Mouse (Mus musculus): ENCODE data around the gene Sprr2a1. TPM values are rescaled to one million over a fixed set of nuclear protein-coding genes. Genes with fewer than 3 reads are reported as not detected.
"Not testable (repeated sequence)": the region's sequence is repeated elsewhere in the genome, so short reads cannot be mapped to it uniquely, and the experiment has no call there.

Sprr2a1 gene
- not detected in 2 replicates for polyA plus RNA-seq (2016; fragmentation: Nextera tagmentation; extraction: Ambion mirVana)

DNA sequence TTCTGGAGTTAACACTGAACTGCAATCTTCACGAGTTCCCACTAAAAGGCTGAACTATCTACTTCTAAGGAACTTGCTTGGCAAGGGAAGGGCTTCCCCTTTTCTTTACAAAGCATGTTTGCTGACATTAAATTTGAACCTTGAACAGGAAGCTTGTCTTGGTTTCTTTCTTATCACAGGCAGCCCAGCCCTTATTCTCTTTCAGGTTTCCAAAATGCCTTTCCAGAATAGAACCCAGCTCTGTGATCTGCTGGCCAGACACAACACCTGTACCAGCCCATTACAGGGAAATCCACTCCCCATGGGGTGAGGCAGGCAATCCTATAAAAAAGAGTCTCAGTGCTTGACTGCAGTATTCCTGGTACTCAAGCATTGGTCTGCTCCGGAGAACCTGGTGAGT lies at the start of gene Sprr2a1, which contains the start of gene Sprr2a2:
Sprr2a1 (plus strand) TSS at position 231 of the 400 bp plus-strand sequence.
Sprr2a2 (plus strand) TSS at position 352 of the 400 bp plus-strand sequence.
- not testable (repeated sequence) for H3K4me1 ChIP-seq (replicated peaks); H3K36me3 ChIP-seq; H3K27ac ChIP-seq (ENCODE audit: poor library complexity, severe bottlenecking); H3K9me3 ChIP-seq (replicated peaks); ATAC-seq (ENCODE audit: insufficient number of reproducible peaks, low FRiP score); H3K4me3 ChIP-seq; H3K4me2 ChIP-seq; H3K27me3 ChIP-seq (replicated peaks); H3K9ac ChIP-seq
- WGBS = no CpG with 5 or more reads among the region's 2 CpGs

DNA sequence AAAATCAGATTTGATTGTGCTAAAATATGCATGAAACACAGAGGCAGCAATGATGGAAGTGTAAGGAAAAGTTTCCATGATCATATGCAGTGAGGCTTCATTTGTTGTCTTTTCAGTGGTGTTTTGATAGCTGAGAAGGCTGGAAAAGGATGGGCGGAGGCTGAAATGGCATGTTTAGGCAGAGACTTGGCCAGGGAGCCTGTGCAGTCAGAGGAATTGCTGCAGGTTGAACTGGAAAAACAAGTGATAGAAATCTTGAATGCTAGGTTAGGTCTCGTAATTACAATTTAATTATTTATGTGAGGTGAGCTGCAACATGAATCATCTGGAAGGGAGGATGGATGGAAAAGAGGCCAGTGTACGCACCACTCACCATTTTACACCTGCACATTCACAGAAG lies 45.8 kb upstream of the Sprr2a1 start:
- H3K4me2 ChIP-seq = no peak overlapping the region
- no peaks in the 10 kb centered on the region for H3K36me3 ChIP-seq
- no peak overlapping the region for H3K4me3 ChIP-seq
- no peak for ATAC-seq (ENCODE audit: insufficient number of reproducible peaks, low FRiP score)
- H3K27ac ChIP-seq (ENCODE audit: poor library complexity, severe bottlenecking) = no peak overlapping the region
- no peak overlapping the region for H3K9ac ChIP-seq
- no peaks in the 10 kb centered on the region for H3K9me3 ChIP-seq (replicated peaks)
- WGBS = 70% methylated on average over 3 of the region's 3 CpGs
- no peaks in the 10 kb centered on the region for H3K27me3 ChIP-seq (replicated peaks)
- no peaks in the 10 kb centered on the region for H3K4me1 ChIP-seq (replicated peaks)

DNA sequence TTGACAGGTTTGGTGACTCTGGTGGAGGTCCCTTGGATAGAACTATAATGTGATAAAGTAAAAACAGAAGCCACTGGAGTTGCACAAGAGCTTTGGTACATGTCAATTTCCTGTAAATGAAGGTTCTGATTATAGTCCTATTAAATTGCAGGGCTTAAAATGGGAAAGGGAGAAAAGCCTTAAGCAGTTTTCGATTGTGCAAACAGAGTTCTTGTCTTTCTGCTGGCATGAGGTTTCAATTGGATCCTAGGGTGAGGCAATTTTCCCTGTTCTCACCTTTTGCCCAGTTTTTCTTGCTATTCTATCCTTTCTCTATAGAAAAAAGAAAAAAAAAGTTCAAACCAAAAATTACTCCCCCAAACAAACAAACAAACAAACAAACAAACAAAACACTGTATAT lies 38.7 kb upstream of the Sprr2a1 start:
- WGBS = 66% methylated on average over 1 of the region's 1 CpGs

DNA sequence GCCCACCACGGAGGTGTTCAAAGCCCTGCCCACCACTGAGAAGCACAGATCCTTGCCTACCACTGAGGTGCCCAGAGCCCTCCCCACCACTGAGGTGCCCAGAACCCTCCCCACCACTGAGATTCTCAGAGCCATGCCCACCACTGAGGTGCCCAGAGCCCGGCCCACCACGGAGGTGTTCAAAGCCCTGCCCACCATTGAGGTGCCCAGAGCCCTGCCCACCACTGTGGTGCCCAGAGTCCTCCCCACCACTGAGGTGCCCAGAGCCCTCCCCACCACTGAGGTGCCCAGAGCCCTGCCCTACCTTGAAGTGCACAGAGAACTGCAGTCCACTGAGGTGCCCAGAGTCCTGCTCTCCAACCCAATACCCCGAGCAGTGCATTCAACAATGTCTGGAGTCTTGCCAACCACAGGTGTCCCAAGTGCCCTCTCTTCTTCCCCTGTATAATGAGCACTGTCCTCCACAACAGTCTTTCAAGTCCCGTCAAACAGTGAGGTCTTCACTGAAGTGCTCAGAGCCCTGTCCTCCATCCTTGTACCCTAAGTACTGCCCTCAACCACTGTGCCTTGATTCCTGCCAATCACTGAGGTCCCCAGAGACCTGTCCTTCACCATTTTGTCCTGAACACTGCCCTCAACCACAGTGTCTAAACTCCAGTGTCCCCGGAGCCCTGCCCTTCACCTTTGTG lies 19.9 kb upstream of the Sprr2a1 start:
- H3K27ac ChIP-seq (ENCODE audit: poor library complexity, severe bottlenecking) = no peak overlapping the region
- no peak overlapping the region for H3K4me3 ChIP-seq
- no peaks in the 10 kb centered on the region for H3K36me3 ChIP-seq
- H3K4me2 ChIP-seq = no peak overlapping the region
- H3K9me3 ChIP-seq (replicated peaks) = peaks cover 3% of the 10 kb centered on the region; the same call in 1 of the 2 replicates
- no peak overlapping the region for H3K9ac ChIP-seq
- no peak for ATAC-seq (ENCODE audit: insufficient number of reproducible peaks, low FRiP score)
- H3K4me1 ChIP-seq (replicated peaks) = no peaks in the 10 kb centered on the region
- no peaks in the 10 kb centered on the region for H3K27me3 ChIP-seq (replicated peaks)
- 81% methylated on average over 6 of the region's 6 CpGs for WGBS

More for the DNA sequence above, 38.7 kb upstream of the Sprr2a1 start:
- Histone ChIP-seq H3K9ac (no peak overlapping the region), H3K4me2 (no peak overlapping the region), H3K4me1 (replicated peaks) (no peaks in the 10 kb centered on the region), H3K27ac (ENCODE audit: poor library complexity, severe bottlenecking) (no peak overlapping the region), H3K4me3 (no peak overlapping the region), H3K27me3 (replicated peaks) (no peaks in the 10 kb centered on the region), H3K9me3 (replicated peaks) (no peaks in the 10 kb centered on the region), H3K36me3 (no peaks in the 10 kb centered on the region)
- ATAC-seq (ENCODE audit: insufficient number of reproducible peaks, low FRiP score) = no peak

DNA sequence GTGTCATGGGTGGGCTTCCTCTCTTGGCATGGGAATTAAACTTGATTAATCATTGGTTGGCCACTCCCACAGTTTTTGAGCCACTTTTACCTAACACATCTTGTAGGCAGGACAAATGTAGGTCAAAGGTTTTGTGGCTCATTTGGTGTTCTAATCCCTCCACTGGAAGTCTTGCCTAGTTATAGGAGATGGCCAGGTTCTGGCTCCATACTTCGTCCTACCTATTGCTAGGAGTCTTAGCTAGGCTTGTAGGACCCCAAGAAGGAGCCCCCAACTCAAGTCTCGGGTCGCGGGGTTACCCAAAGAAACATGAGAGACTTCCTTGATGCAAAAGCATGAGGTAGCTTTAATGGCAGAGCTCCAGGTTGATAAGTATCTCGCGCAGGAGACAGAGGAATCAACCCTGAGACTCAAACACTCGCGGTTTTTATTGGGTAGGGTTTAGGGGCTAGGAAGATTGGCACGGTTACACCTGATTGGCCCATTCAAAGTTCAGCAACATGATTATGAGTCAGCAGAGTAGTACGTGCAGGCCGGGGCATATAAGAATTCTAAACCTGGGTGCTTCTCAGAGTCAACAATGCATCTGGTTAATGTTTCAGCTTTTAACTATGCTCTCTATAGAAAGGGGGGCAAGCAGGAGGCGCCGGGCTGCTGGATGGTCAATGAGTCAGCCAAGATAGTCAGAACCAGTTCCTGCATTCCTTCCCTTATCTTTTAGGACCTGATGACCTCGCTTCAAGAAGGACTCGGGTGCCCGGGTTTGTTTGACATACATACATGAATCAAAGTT lies 4.3 kb upstream of the Sprr2a1 start:
- not testable (repeated sequence) for H3K4me3 ChIP-seq; H3K4me1 ChIP-seq (replicated peaks); H3K36me3 ChIP-seq; H3K9ac ChIP-seq; H3K9me3 ChIP-seq (replicated peaks); H3K4me2 ChIP-seq; H3K27me3 ChIP-seq (replicated peaks); H3K27ac ChIP-seq (ENCODE audit: poor library complexity, severe bottlenecking)
- peak; percentile 79 for ATAC-seq (ENCODE audit: insufficient number of reproducible peaks, low FRiP score)
- WGBS = no CpG with 5 or more reads among the region's 16 CpGs

DNA sequence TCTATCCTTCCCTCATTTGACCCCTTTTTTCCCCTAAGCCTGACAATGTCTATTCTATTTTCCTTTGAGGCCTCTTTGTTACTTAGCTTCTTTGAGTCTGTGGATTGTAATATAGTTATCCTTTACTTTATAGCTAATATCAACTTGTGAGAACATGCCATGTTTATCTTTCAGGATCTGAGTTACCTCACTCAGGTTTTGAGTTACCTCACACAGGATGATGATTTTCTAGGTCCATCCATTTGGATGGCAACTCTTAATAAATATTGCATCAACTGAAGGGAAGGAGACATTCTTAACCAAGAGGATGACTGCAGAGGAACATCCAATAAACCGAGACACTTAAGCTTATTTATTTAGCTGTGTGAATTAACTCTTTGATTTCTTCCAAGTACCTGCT lies 3.5 kb upstream of the Sprr2a1 start:
- not testable (repeated sequence) for H3K4me3 ChIP-seq; H3K36me3 ChIP-seq; H3K27ac ChIP-seq (ENCODE audit: poor library complexity, severe bottlenecking); H3K27me3 ChIP-seq (replicated peaks); H3K9ac ChIP-seq; H3K9me3 ChIP-seq (replicated peaks); H3K4me2 ChIP-seq; H3K4me1 ChIP-seq (replicated peaks)
- no CpG with 5 or more reads among the region's 1 CpGs for WGBS
- ATAC-seq (ENCODE audit: insufficient number of reproducible peaks, low FRiP score) = 0 out of 2 replicates have a peak, but pooled peaks have one; percentile 10

DNA sequence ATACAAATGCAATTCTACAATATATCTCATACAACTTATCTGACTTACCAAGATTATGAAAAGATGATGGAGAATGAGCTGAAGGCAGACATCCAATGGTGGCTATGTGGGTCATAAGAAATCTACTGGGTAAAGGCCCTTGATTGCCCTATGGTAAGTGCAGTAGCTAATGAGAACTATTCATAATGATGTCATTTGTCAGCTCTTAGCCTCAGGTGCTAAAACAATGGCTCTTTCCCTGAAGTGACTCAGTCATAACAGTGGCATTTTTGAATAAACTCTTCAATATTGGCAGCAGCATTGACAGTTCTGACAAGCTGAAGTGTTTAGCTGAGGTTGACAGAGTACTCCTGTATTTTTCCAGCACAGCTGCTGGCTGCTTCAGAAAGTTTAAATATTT lies 1.9 kb upstream of the Sprr2a1 start:
- 0 out of 2 replicates have a peak, but pooled peaks have one; percentile 29 for ATAC-seq (ENCODE audit: insufficient number of reproducible peaks, low FRiP score)
- H3K9ac ChIP-seq; H3K4me1 ChIP-seq (replicated peaks); H3K4me3 ChIP-seq; H3K4me2 ChIP-seq; H3K36me3 ChIP-seq; H3K27me3 ChIP-seq (replicated peaks); H3K9me3 ChIP-seq (replicated peaks); H3K27ac ChIP-seq (ENCODE audit: poor library complexity, severe bottlenecking): not testable (repeated sequence)

DNA sequence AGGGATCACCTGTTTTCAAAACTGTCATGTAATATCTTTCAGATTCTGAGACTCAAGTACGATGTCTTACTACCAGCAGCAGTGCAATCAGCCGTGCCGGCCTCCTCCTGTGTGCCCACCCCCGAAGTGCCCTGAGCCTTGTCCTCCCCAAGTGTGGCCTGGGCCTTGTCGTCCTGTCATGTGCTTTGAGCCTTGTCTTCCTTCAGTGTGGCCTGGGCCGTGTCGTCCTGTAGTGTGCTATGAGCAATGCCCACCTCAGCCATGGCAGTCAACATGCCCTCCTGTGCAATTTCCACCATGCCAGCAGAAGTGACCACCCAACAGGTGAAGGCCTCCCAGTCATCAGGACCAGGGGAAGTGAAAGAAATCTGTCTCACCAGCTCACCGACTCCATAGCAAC lies 3.4 kb downstream of the Sprr2a1 start:
- ATAC-seq (ENCODE audit: insufficient number of reproducible peaks, low FRiP score) = 0 out of 2 replicates have a peak, but pooled peaks have one; percentile 12
- not testable (repeated sequence) for H3K4me3 ChIP-seq; H3K9me3 ChIP-seq (replicated peaks); H3K4me2 ChIP-seq; H3K36me3 ChIP-seq; H3K27me3 ChIP-seq (replicated peaks); H3K9ac ChIP-seq; H3K27ac ChIP-seq (ENCODE audit: poor library complexity, severe bottlenecking); H3K4me1 ChIP-seq (replicated peaks)
- WGBS = no CpG with 5 or more reads among the region's 8 CpGs

DNA sequence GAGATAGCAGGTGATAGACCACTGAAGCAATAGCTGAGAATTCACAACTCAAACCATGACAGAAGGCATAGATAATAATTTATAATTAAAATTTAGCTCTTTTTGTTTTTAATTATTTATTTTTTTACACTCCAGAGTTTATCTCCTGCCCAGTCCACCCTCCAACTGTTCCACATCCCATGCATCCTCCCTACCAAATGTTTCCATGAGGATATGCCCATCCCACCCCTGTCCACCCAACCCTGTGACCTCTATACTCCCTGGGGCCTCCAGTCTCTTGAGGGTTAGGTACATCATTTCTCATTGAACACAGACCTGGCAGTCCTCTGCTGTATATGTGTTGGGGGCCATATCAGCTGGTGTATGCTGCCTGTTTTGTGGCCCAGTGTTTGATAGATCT lies 8.1 kb downstream of the Sprr2a1 start:
- H3K9ac ChIP-seq; H3K27ac ChIP-seq (ENCODE audit: poor library complexity, severe bottlenecking); H3K4me2 ChIP-seq; H3K4me1 ChIP-seq (replicated peaks); H3K27me3 ChIP-seq (replicated peaks); H3K36me3 ChIP-seq; H3K9me3 ChIP-seq (replicated peaks); H3K4me3 ChIP-seq: not testable (repeated sequence)
- peak; percentile 55; the same call in 1 of the 2 replicates for ATAC-seq (ENCODE audit: insufficient number of reproducible peaks, low FRiP score)

DNA sequence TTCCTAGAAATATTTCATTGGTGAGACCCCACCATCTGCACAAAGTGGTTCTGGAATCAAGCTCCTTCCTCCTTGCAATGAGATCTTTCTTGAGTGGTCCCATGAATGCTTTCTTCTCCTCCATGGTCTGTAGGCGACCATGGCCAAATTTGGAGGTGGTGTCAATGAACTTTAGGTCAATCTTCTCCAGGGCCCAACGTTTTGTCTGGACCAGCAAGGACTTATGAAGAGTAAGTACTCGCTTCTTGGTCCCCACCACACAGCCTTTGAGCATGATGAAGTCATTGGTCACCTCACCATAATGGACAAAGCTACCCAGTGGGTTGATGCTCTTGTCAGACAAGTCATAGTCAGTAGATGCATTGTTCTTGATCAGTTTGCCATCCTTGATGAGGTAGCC lies 11.8 kb downstream of the Sprr2a1 start:
- H3K27ac ChIP-seq (ENCODE audit: poor library complexity, severe bottlenecking); H3K9me3 ChIP-seq (replicated peaks); ATAC-seq (ENCODE audit: insufficient number of reproducible peaks, low FRiP score); H3K36me3 ChIP-seq; H3K4me2 ChIP-seq; H3K9ac ChIP-seq; H3K4me3 ChIP-seq; H3K27me3 ChIP-seq (replicated peaks); H3K4me1 ChIP-seq (replicated peaks): not testable (repeated sequence)
- 67% methylated on average over 3 of the region's 3 CpGs for WGBS

DNA sequence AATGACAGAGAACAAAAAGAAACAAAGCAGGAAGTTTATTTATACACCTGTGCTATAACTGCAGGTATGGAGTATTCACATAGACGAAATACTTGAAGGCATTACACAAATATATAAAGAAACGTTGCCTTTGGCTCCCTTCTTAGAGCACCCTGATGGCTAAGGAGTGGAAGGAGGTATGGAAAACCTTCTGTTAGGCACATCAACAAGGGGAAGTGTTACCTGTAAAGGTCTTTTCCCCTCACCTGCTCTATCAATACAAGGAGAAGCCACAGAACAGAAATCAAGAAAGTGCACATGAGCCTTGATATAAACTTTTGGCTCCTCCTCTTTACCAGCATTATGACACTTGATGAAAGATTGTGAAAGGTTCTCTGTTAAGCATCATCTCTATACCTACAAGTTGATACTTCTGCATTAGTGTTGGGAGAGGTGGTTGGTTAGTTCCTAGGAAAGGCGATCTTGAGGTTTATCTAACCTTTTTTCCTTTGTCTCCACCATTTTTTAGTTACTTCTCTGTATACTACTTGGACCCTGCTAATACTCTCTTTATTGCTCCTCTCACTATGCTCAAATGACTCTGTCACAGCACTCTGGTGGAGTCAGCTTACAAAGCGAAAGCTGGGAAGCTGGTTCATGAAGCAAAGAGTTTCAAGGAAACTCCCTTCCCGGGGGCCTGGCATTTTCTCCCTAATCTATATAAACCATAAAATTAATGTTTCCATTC lies 21.0 kb downstream of the Sprr2a1 start:
- H3K4me2 ChIP-seq; H3K4me3 ChIP-seq; H3K9ac ChIP-seq; H3K27ac ChIP-seq (ENCODE audit: poor library complexity, severe bottlenecking); H3K27me3 ChIP-seq (replicated peaks); H3K36me3 ChIP-seq; H3K9me3 ChIP-seq (replicated peaks); H3K4me1 ChIP-seq (replicated peaks): not testable (repeated sequence)
- no CpG with 5 or more reads among the region's 5 CpGs for WGBS
- peak; percentile 49; the same call in 1 of the 2 replicates for ATAC-seq (ENCODE audit: insufficient number of reproducible peaks, low FRiP score)

Data from heart, embryonic 12.5 days (tissue).